Comparison of ENCODE assay signal across 33 mouse cellular contexts in the genomic region with DNA sequence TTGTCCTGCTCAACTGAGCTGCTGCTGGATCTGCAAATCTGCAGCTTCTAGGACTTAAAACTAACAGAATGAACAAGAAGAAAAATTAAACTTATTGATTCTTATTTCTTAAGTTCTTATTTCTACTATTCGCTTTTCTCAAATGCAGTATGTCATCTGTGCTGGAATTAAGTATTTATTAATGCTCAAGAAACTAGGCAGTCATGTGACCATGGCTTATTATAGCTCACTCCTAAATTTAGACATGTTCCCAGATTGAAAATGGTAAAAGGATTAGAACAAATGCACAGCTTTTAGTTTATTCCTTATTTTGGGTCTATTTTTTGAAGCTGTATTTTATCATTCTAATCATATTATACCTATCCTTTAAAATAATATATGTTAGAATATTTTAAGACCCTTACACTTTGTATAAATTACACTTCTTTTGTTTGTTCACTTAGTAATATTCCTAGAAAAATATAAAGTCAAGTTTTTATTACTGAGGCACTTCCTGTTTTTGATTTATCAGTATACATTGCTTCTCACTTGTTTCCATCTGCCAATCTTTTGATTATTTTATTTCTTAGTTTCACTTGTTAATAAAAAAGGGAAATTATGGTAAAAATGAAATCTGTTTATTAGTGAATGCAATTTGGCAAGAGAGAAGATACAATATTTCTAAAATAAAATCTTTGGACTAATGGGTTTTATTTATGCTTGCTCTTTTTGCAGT. TPM values are rescaled to one million over a fixed set of nuclear protein-coding genes. Genes with fewer than 3 reads are reported as not detected.
"Had no signal": no experiment of that assay in that cellular context is flagged by ENCODE, and none has a peak within 500 bp of the region (broad histone marks: within the 10 kb centered on the region; RNA-seq: fewer than 3 reads in every experiment).

No protein-coding gene starts in this region.

- DNase-seq: left cerebral cortex, postnatal 4 days; liver; liver, embryonic 13.5 days; liver, postnatal 0 days; lung, adult 18-20 months; lung, adult 2 months; lung, embryonic 14.5 days; lung, postnatal 10 days; lung, postnatal 14 days; lung, postnatal 36 days; lung, postnatal 4 days; midbrain, embryonic 14.5 days had no signal

- H3K27me3 ChIP-seq: limb, embryonic 15.5 days; midbrain, embryonic 12.5 days; midbrain, embryonic 13.5 days; midbrain, embryonic 15.5 days; neural tube, embryonic 12.5 days had no signal

- H3K9me3 ChIP-seq: limb, embryonic 10.5 days; limb, embryonic 12.5 days; limb, embryonic 13.5 days; limb, embryonic 15.5 days; liver, embryonic 12.5 days; liver, embryonic 13.5 days; liver, embryonic 15.5 days; lung, embryonic 15.5 days; megakaryocyte, embryonic 14.5 days; midbrain, embryonic 12.5 days; midbrain, embryonic 13.5 days; midbrain, embryonic 15.5 days; neural tube, embryonic 12.5 days had no signal

- H3K36me3 ChIP-seq: limb, embryonic 10.5 days; limb, embryonic 12.5 days; limb, embryonic 13.5 days; limb, embryonic 15.5 days; liver, embryonic 12.5 days; liver, embryonic 13.5 days; liver, embryonic 15.5 days; lung, embryonic 15.5 days; midbrain, embryonic 12.5 days; midbrain, embryonic 13.5 days; midbrain, embryonic 15.5 days; neural tube, embryonic 12.5 days had no signal

- H3K9ac ChIP-seq: limb, embryonic 12.5 days; limb, embryonic 13.5 days; limb, embryonic 15.5 days; liver, embryonic 12.5 days; liver, embryonic 13.5 days; liver, embryonic 14.5 days; liver, embryonic 15.5 days; liver, postnatal 0 days; lung, embryonic 14.5 days; lung, embryonic 15.5 days; midbrain, embryonic 12.5 days; midbrain, embryonic 13.5 days; midbrain, embryonic 15.5 days; neural tube, embryonic 12.5 days had no signal

- H3K27ac ChIP-seq: left cerebral cortex, adult 2 months; limb, embryonic 10.5 days; limb, embryonic 12.5 days; limb, embryonic 13.5 days; limb, embryonic 15.5 days; liver, embryonic 12.5 days; liver, embryonic 13.5 days; liver, embryonic 14.5 days; liver, embryonic 15.5 days; lung, embryonic 15.5 days; macrophage; midbrain, embryonic 12.5 days; midbrain, embryonic 13.5 days; midbrain, embryonic 15.5 days; neural tube, embryonic 12.5 days had no signal

- H3K4me1 ChIP-seq: limb, embryonic 10.5 days; limb, embryonic 12.5 days; limb, embryonic 13.5 days; limb, embryonic 15.5 days; liver, embryonic 12.5 days; liver, embryonic 13.5 days; liver, embryonic 15.5 days; lung, embryonic 15.5 days; midbrain, embryonic 13.5 days; midbrain, embryonic 15.5 days; neural tube, embryonic 12.5 days had no signal

- ATAC-seq: liver, embryonic 12.5 days; liver, postnatal 0 days; lung, postnatal 0 days; midbrain, embryonic 13.5 days; midbrain, embryonic 15.5 days; midbrain, embryonic 16.5 days had no signal

- H3K4me2 ChIP-seq: limb, embryonic 12.5 days; limb, embryonic 13.5 days; limb, embryonic 15.5 days; liver, embryonic 11.5 days; liver, embryonic 12.5 days; liver, embryonic 13.5 days; liver, embryonic 15.5 days; lung, embryonic 14.5 days; lung, embryonic 15.5 days; midbrain, embryonic 12.5 days; midbrain, embryonic 13.5 days; midbrain, embryonic 15.5 days; neural tube, embryonic 12.5 days had no signal

- H3K4me3 ChIP-seq: left cerebral cortex, adult 2 months; limb, embryonic 10.5 days; limb, embryonic 12.5 days; limb, embryonic 13.5 days; limb, embryonic 15.5 days; liver, embryonic 12.5 days; liver, embryonic 13.5 days; liver, embryonic 15.5 days; lung, embryonic 15.5 days; megakaryocyte, embryonic 14.5 days; midbrain, embryonic 12.5 days; midbrain, embryonic 13.5 days; midbrain, embryonic 15.5 days; neural tube, embryonic 12.5 days had no signal

RNA-seq across cellular contexts. Expression of a gene that starts 20.9 kb away (rescaled TPM):
- total RNA-seq: liver, adult 2 months; monocyte, adult 5-6 weeks had no signal
- polyA plus RNA-seq: liver, adult 2 months; liver, embryonic 12.5 days; liver, embryonic 13.5 days; liver, embryonic 16.5 days; liver, postnatal 0 days; macrophage had no signal
